Mouse (Mus musculus) gastrocnemius, postnatal 4 days (tissue): ENCODE results near the gene Smad9. TPM values are rescaled to one million over a fixed set of nuclear protein-coding genes. Genes with fewer than 3 reads are reported as not detected.

Experiments used
- DNase-seq, 2 experiments: peaks; one replicate each; pipeline ENCODE4 v3.0.0; 2021 to 2022; ENCODE audit warnings: low spot score in 2 of 2, mixed read lengths in 2 of 2
- long read RNA-seq, 2 experiments: library from polyadenylated mRNA; stranded (forward); transcript quantifications; one replicate each; pipeline ENCODE4 v2.0.0; 2021
- total RNA-seq, 2 experiments: library from RNA; stranded (reverse); gene quantifications; 2 replicates each; pipeline ENCODE4 v1.2.3; 2021

The Smad9 gene
- under 1 TPM; 0.47 to 0.64 TPM for total RNA-seq
- long read RNA-seq, experiment 1, result 0 reads
- long read RNA-seq, experiment 2, full-length matches to known transcripts, result 1 of 2 reads
- long read RNA-seq, experiment 2, partial matches to known transcripts, result 0 of 2 reads
- long read RNA-seq, experiment 2, other reads (novel, unspliced or antisense), result 1 of 2 reads

GRCm38 (mm10) chr3:54755145-54756041 is at the start of gene Smad9:
Gene Smad9 (plus strand): TSS chr3:54755582.
- DNase-seq, result peak; percentile 41 to 56

- DNase-seq, result no peak
These were observed 46.4 kb upstream of the Smad9 start for GRCm38 (mm10) chr3:54708972-54709371.

- no peak for DNase-seq
These were observed 41.1 kb upstream of the Smad9 start, which contains the start of gene Gm21958 for GRCm38 (mm10) chr3:54714253-54714652. Gene Gm21958 (minus strand): TSS chr3:54714353.

GRCm38 (mm10) chr3:54715461-54715860 is 39.9 kb upstream of the Smad9 start:
- no peak for DNase-seq

- no peak for DNase-seq
These were observed 38.0 kb upstream of the Smad9 start for GRCm38 (mm10) chr3:54717348-54717747.

DNA sequence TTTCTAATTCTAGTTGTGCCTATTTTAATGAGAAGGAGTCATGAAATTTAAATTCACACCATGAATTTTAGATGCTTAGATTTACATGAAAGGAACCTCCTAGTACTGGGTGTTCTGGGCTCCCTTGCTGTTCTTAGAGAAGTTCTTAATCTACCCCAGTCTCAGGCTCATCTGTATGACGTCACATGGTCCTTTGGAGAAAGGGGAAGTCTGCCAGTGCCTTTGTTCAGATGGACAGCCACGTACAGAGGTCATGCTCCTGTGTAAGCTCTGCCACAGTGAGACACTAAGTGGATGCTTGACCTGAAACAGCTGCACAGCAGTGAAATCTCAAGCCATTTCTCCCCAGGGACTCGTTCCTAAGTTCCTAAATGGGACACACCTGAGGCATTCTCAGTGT is 36.4 kb upstream of the Smad9 start:
- no peak for DNase-seq

- no peak for DNase-seq
These were observed 31.5 kb upstream of the Smad9 start for GRCm38 (mm10) chr3:54723741-54724500.

DNA sequence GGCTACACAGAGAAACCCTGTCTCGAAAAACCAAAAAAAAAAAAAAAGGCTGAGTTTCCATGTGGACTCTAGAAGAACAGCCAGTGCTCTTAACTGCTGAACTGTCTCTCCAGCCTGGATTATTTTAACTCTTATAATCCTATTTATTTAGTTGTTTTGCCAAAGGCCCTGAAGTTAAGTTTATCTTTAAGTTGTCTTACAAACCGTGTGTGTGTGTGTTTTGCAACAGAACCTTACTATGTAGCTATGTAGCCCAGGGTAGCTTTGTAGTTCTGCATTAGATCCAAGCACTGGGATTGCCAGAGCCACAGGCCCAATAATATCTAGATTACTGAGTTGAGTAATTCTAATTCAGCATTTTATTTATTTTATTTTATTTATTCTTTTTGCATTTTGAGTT is 30.0 kb upstream of the Smad9 start:
- no peak for DNase-seq

- no peak for DNase-seq
These were observed 27.8 kb upstream of the Smad9 start for GRCm38 (mm10) chr3:54727588-54727987.

- DNase-seq, result no peak
These were observed 27.3 kb upstream of the Smad9 start for GRCm38 (mm10) chr3:54728100-54728499.

DNA sequence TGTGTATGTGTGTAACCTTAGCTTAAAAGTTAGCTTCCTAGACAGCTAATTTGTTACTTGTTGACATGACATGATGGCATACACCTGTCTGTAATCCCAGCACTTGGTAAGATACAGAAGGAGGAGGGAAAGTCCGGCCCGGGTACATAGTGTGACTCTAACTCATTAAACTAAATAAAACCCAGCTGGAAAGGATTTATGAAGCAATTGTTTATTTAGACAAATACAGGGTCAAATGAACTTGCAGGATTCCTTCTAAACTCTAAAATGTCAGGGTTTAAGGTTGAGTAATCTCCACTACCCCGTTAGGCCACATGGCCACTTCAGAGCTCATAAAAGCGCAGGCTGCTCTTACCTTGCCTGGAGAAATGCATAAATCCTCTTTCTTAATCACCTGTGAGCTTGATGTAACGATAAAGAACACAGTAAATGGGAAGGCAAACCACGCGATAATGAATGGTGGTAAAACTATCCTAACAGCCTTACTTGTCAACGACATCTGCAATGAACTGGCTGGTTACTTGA is 23.7 kb upstream of the Smad9 start:
- DNase-seq, result no peak

GRCm38 (mm10) chr3:54732371-54732770 is 23.0 kb upstream of the Smad9 start:
- no peak for DNase-seq

GRCm38 (mm10) chr3:54734411-54735246 is 20.8 kb upstream of the Smad9 start:
- DNase-seq, result peak; percentile 90 to 92

- peak; percentile 92 to 94 for DNase-seq
These were observed 19.9 kb upstream of the Smad9 start, which contains the start of the genes Exosc8 and Alg5 for GRCm38 (mm10) chr3:54735247-54736046. Gene Exosc8 (minus strand): TSS chr3:54735393. Gene Alg5 (plus strand): TSS chr3:54735539.

DNA sequence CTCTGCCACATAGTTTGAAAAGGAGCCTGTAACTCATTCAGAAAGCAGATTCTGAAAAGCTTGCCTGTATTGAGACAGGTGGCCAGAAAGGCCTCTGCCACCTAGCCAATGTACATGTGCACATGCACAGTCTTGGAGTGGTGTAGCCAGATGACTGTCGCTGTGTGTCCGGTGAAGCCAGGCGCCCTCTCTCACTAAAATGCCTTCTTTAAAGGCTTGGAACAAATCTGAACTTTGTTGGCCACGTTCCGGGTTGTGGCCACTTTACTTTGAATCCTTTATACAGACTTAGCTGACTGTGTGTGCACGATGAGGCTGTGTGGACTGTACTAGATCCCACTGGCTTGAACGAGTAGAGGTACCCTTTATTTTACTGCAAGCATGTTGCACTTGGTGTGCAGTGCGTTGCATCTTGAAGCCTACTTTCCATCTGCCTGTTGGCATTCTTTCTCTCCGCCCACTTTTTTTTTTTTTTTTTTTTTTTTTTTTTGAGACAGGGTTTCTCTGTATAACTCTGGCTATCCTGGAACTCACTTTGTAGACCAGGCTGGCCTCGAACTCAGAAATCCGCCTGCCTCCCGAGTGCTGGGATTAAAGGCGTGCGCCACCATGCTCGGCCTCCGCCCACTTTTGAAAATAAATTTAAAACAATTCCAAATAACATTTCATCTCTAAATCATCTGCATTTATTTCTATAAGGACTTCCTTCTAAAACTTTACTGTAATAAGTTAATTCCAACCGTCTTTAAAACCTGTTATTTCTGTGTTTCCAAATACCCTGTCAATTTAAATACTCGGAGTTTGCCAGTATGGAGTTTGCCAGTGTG is 19.1 kb upstream of the Smad9 start:
- DNase-seq, result peak in 1 of 2 experiments; percentile 19

DNA sequence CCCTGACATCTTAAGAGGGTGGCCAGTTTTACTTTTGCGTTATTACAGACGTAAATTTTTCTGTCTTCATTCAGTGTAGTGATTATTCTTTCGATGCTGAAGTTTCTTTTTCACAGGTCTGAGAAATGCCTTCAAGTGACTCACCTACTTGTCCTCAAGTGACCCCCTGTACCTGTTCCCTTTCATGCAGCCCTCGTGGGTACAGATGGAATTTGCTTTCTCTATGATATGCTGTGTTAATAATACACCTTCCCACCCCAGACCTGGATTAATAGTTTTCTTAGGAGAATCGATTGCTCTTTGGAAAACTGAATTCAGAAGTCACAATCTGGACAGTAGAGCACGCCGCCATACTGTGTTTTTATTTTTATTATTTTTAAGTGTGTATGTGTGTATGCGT is 18.1 kb upstream of the Smad9 start:
- DNase-seq, result no peak

- DNase-seq, result no peak
These were observed 13.4 kb upstream of the Smad9 start for GRCm38 (mm10) chr3:54741965-54742364.

DNA sequence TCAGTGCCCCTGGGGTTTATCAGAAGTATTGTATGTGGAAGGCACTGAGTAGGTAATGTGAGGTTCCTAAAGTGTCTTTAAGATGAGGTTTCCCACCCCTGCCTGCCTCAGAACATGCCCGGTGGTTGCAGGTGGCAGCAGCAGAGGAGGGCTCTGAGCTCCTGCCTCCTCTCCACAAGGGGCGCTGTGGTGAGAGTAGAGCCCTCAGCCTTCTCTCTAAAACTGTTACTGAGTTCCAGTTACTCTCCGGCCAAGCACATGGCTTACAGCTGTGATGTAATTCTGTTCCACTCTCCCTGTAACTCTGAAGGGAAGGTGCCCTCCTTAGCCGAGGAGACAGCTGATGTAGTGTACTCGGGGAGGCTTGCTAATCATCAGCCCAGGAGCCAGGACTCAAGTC is 9.6 kb upstream of the Smad9 start:
- DNase-seq, result no peak

GRCm38 (mm10) chr3:54753411-54753810 is 2.0 kb upstream of the Smad9 start:
- no peak for DNase-seq
